23 mouse cellular contexts compared by ENCODE assay signal in the genomic region with DNA sequence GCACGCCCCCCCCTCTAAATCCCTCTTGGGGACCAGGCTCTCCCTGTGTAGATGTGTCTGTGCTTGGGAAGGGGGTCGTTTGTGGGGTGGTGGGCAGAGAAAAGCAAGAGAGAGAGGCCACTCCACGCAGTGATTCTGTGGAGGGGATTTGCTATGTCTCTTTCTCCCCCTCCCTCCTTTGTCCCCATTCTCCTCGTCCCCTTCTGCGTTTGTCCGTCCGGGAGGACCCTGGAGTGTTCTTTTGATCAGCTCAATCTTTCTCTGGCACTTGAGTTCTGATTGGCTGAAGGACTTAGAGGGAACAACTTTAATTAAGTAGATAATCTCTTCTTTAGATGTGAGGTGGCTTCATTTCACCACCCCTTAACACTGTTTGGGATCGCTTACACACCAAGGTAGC. TPM values are rescaled to one million over a fixed set of nuclear protein-coding genes. Genes with fewer than 3 reads are reported as not detected.
DNase-seq lines count a peak whose midpoint lies in the region; ATAC-seq and TF ChIP-seq lines count a peak whose summit lies in the region.
"Had no signal": no experiment of that assay in that cellular context is flagged by ENCODE, and none has a peak within 500 bp of the region (broad histone marks: within the 10 kb centered on the region; RNA-seq: fewer than 3 reads in every experiment).

A gene (plus strand): TSS at position 345 of the 400 bp plus-strand sequence.

- no peak within 1 kb of the TSS for H3K9ac ChIP-seq in forebrain, postnatal 0 days
- no peak within 1 kb of the TSS for H3K9ac ChIP-seq in midbrain, embryonic 14.5 days (replicated peaks; ENCODE audit: low read length)
- no peak within 1 kb of the TSS for H3K9ac ChIP-seq in midbrain, embryonic 13.5 days (replicated peaks)
- H3K9ac ChIP-seq in midbrain, embryonic 16.5 days (ENCODE audit: low read depth, low read length), result no peak within 1 kb of the TSS
- H3K9ac ChIP-seq: heart, embryonic 12.5 days; heart, embryonic 15.5 days; hindbrain, embryonic 13.5 days; intestine, embryonic 15.5 days had no signal

- H3K9me3 ChIP-seq in forebrain, embryonic 10.5 days, result no peaks in the 10 kb centered on the region
- no peaks in the 10 kb centered on the region for H3K9me3 ChIP-seq in forebrain, postnatal 0 days (ENCODE audit: low read length)
- no peaks in the 10 kb centered on the region for H3K9me3 ChIP-seq in midbrain, embryonic 10.5 days (replicated peaks)
- no peaks in the 10 kb centered on the region for H3K9me3 ChIP-seq in midbrain, embryonic 14.5 days (ENCODE audit: control insufficient read depth, low read length)
- no peaks in the 10 kb centered on the region for H3K9me3 ChIP-seq in midbrain, embryonic 13.5 days
- H3K9me3 ChIP-seq in midbrain, embryonic 16.5 days (replicated peaks; ENCODE audit: control insufficient read depth, low read length, poor library complexity, severe bottlenecking), result no peaks in the 10 kb centered on the region
- H3K9me3 ChIP-seq: heart, embryonic 12.5 days; heart, embryonic 15.5 days; hindbrain, embryonic 10.5 days; hindbrain, embryonic 13.5 days; intestine, embryonic 15.5 days had no signal

- ATAC-seq in forebrain, postnatal 0 days, result no peak
- no peak for ATAC-seq in midbrain, embryonic 14.5 days (ENCODE audit: low FRiP score, low TSS enrichment)
- ATAC-seq in midbrain, embryonic 13.5 days, result no peak
- ATAC-seq in midbrain, embryonic 16.5 days, result no peak
- ATAC-seq: hindbrain, embryonic 16.5 days; intestine, embryonic 15.5 days; Patski had no signal

- H3K4me3 ChIP-seq in forebrain, embryonic 10.5 days, result peak within 1 kb of the TSS; percentile 53
- no peak within 1 kb of the TSS for H3K4me3 ChIP-seq in forebrain, postnatal 0 days (ENCODE audit: low read depth, low read length)
- peak within 1 kb of the TSS; percentile 39 for H3K4me3 ChIP-seq in midbrain, embryonic 10.5 days
- no peak within 1 kb of the TSS for H3K4me3 ChIP-seq in midbrain, embryonic 14.5 days (replicated peaks; ENCODE audit: low read depth, low read length)
- peak within 1 kb of the TSS; percentile 14; the same call in 1 of the 2 replicates for H3K4me3 ChIP-seq in midbrain, embryonic 13.5 days (replicated peaks)
- H3K4me3 ChIP-seq in midbrain, embryonic 16.5 days (ENCODE audit: low read depth, low read length), result no peak within 1 kb of the TSS
- H3K4me3 ChIP-seq: heart, embryonic 12.5 days; heart, embryonic 15.5 days; hindbrain, embryonic 10.5 days; hindbrain, embryonic 13.5 days; intestine, embryonic 15.5 days had no signal

- no peak within 1 kb of the TSS for H3K4me2 ChIP-seq in forebrain, postnatal 0 days (ENCODE audit: low read depth)
- H3K4me2 ChIP-seq in midbrain, embryonic 14.5 days (ENCODE audit: low read length), result no peak within 1 kb of the TSS
- no peak within 1 kb of the TSS; the same call in 1 of the 2 replicates for H3K4me2 ChIP-seq in midbrain, embryonic 13.5 days (replicated peaks)
- no peak within 1 kb of the TSS for H3K4me2 ChIP-seq in midbrain, embryonic 16.5 days (ENCODE audit: low read length)
- H3K4me2 ChIP-seq: heart, embryonic 12.5 days; heart, embryonic 15.5 days; hindbrain, embryonic 13.5 days; intestine, embryonic 15.5 days had no signal

- H3K27ac ChIP-seq in forebrain, embryonic 10.5 days, result peak within 1 kb of the TSS; percentile 84
- H3K27ac ChIP-seq in forebrain, postnatal 0 days (ENCODE audit: low read depth, low read length), result no peak within 1 kb of the TSS
- H3K27ac ChIP-seq in midbrain, embryonic 10.5 days (replicated peaks), result peak within 1 kb of the TSS; percentile 50; the same call in 1 of the 2 replicates
- no peak within 1 kb of the TSS for H3K27ac ChIP-seq in midbrain, embryonic 14.5 days (replicated peaks; ENCODE audit: low read depth, low read length)
- H3K27ac ChIP-seq in midbrain, embryonic 13.5 days, result no peak within 1 kb of the TSS
- H3K27ac ChIP-seq in midbrain, embryonic 16.5 days (ENCODE audit: low read length), result no peak within 1 kb of the TSS
- H3K27ac ChIP-seq: heart, embryonic 15.5 days; hindbrain, embryonic 10.5 days; hindbrain, embryonic 13.5 days; intestine, embryonic 15.5 days had no signal

- H3K27me3 ChIP-seq in forebrain, embryonic 10.5 days (ENCODE audit: poor library complexity, severe bottlenecking), result peaks cover 100% of the 10 kb centered on the region
- H3K27me3 ChIP-seq in forebrain, postnatal 0 days (ENCODE audit: insufficient read depth, low read length), result peaks cover 43% of the 10 kb centered on the region
- peaks cover 100% of the 10 kb centered on the region for H3K27me3 ChIP-seq in midbrain, embryonic 10.5 days (ENCODE audit: low read depth, poor library complexity, severe bottlenecking)
- H3K27me3 ChIP-seq in midbrain, embryonic 14.5 days (ENCODE audit: control insufficient read depth, insufficient read depth, low read length), result peaks cover 69% of the 10 kb centered on the region
- H3K27me3 ChIP-seq in midbrain, embryonic 13.5 days, result peaks cover 96% of the 10 kb centered on the region
- H3K27me3 ChIP-seq in midbrain, embryonic 16.5 days (ENCODE audit: control insufficient read depth, insufficient read depth, low read depth, low read length), result peaks cover 73% of the 10 kb centered on the region

- H3K4me1 ChIP-seq in forebrain, embryonic 10.5 days, result peaks cover 60% of the 10 kb centered on the region
- H3K4me1 ChIP-seq in forebrain, postnatal 0 days (ENCODE audit: insufficient read depth), result no peaks in the 10 kb centered on the region
- H3K4me1 ChIP-seq in midbrain, embryonic 10.5 days, result peaks cover 35% of the 10 kb centered on the region
- no peaks in the 10 kb centered on the region for H3K4me1 ChIP-seq in midbrain, embryonic 14.5 days (ENCODE audit: control insufficient read depth, insufficient read depth, low read length)
- H3K4me1 ChIP-seq in midbrain, embryonic 13.5 days (replicated peaks), result peaks cover 12% of the 10 kb centered on the region
- H3K4me1 ChIP-seq in midbrain, embryonic 16.5 days (ENCODE audit: control insufficient read depth, insufficient read depth, low read length), result no peaks in the 10 kb centered on the region
- H3K4me1 ChIP-seq: heart, embryonic 15.5 days; hindbrain, embryonic 13.5 days; intestine, embryonic 15.5 days had no signal

- no peak for TF ChIP-seq CTCF in forebrain, postnatal 0 days (IDR thresholded peaks at IDR 0.05; ENCODE audit: low read depth)

- 5% methylated on average over 8 of the region's 8 CpGs for WGBS in forebrain, embryonic 10.5 days
- WGBS in forebrain, postnatal 0 days, result 7% methylated on average over 8 of the region's 8 CpGs
- 7% methylated on average over 8 of the region's 8 CpGs for WGBS in midbrain, embryonic 10.5 days
- WGBS in midbrain, embryonic 14.5 days, result 6% methylated on average over 8 of the region's 8 CpGs
- 5% methylated on average over 8 of the region's 8 CpGs for WGBS in midbrain, embryonic 13.5 days
- WGBS in midbrain, embryonic 16.5 days, result 3% methylated on average over 8 of the region's 8 CpGs

- no peak for DNase-seq in forebrain, embryonic 10.5 days (ENCODE audit: extremely low spot score, low spot score)
- no peak for DNase-seq in forebrain, postnatal 0 days
- no peak for DNase-seq in midbrain, embryonic 10.5 days (ENCODE audit: low spot score)
- no peak for DNase-seq in midbrain, embryonic 14.5 days
- DNase-seq: adrenal gland, postnatal 10 days; adrenal gland, postnatal 36 days; cerebellum, adult 18-20 months; cerebellum, adult 9-10 months; cerebellum, postnatal 14 days; gastrocnemius, postnatal 25 days; heart, adult 18-20 months; heart, postnatal 10 days; heart, postnatal 36 days had no signal

- no peaks in the 10 kb centered on the region for H3K36me3 ChIP-seq in forebrain, embryonic 10.5 days (replicated peaks)
- no peaks in the 10 kb centered on the region for H3K36me3 ChIP-seq in forebrain, postnatal 0 days (ENCODE audit: insufficient read depth)
- no peaks in the 10 kb centered on the region for H3K36me3 ChIP-seq in midbrain, embryonic 10.5 days
- no peaks in the 10 kb centered on the region for H3K36me3 ChIP-seq in midbrain, embryonic 14.5 days (ENCODE audit: control insufficient read depth, insufficient read depth, low read length)
- no peaks in the 10 kb centered on the region for H3K36me3 ChIP-seq in midbrain, embryonic 13.5 days
- H3K36me3 ChIP-seq in midbrain, embryonic 16.5 days (ENCODE audit: control insufficient read depth, insufficient read depth, low read length), result no peaks in the 10 kb centered on the region
- H3K36me3 ChIP-seq: heart, embryonic 12.5 days; heart, embryonic 15.5 days; hindbrain, embryonic 10.5 days; hindbrain, embryonic 13.5 days; intestine, embryonic 15.5 days had no signal

RNA-seq across cellular contexts. Expression of the gene that starts here (rescaled TPM):
- polyA plus RNA-seq in forebrain, embryonic 10.5 days (2016; fragmentation: Nextera tagmentation; extraction: Ambion mirVana), result 51.3 and 61.0 TPM in 2 replicates
- total RNA-seq in forebrain, postnatal 0 days (2014; rRNA removed), result 0.54 and 2.1 TPM in 2 replicates
- 0.60 and 1.2 TPM in 2 replicates for polyA plus RNA-seq in forebrain, postnatal 0 days (2015; fragmentation: Nextera tagmentation; extraction: Ambion mirVana)
- 21.2 and 27.7 TPM in 2 replicates for polyA plus RNA-seq in midbrain, embryonic 10.5 days (2016; fragmentation: Nextera tagmentation; extraction: Ambion mirVana)
- polyA plus RNA-seq in midbrain, embryonic 14.5 days (2014; fragmentation: Nextera tagmentation; extraction: Ambion mirVana), result 0.54 and 1.2 TPM in 2 replicates
- polyA plus RNA-seq in midbrain, embryonic 13.5 days (2015; fragmentation: Nextera tagmentation; extraction: Ambion mirVana), result 8.0 and 11.8 TPM in 2 replicates
- polyA plus RNA-seq in midbrain, embryonic 16.5 days (2015; fragmentation: Nextera tagmentation; extraction: Ambion mirVana), result 1.2 and 2.1 TPM in 2 replicates
- total RNA-seq: gastrocnemius, adult 8-10 months; gastrocnemius, postnatal 25 days; heart, adult 18-20 months; heart, postnatal 10 days; heart, postnatal 36 days had no signal
- polyA plus RNA-seq: heart, embryonic 12.5 days; heart, embryonic 15.5 days; intestine, embryonic 15.5 days had no signal

Comparison
In these comparisons a context has a peak if more than half of its experiments do, and no peak if none do; other contexts are left out.
1. H3K27ac ChIP-seq: peak in forebrain, embryonic 10.5 days (single experiment) and midbrain, embryonic 10.5 days (single experiment); none in forebrain, postnatal 0 days (single experiment), midbrain, embryonic 14.5 days (single experiment), midbrain, embryonic 13.5 days (single experiment) and midbrain, embryonic 16.5 days (single experiment).
2. H3K4me3 ChIP-seq: peak in forebrain, embryonic 10.5 days (single experiment), midbrain, embryonic 10.5 days (single experiment) and midbrain, embryonic 13.5 days (single experiment); none in forebrain, postnatal 0 days (single experiment), midbrain, embryonic 14.5 days (single experiment) and midbrain, embryonic 16.5 days (single experiment).